Mouse (Mus musculus) heart, embryonic 14.5 days (tissue): ENCODE data around the gene 1700023F06Rik. TPM values are rescaled to one million over a fixed set of nuclear protein-coding genes. Genes with fewer than 3 reads are reported as not detected.

Source experiments
- ATAC-seq: fragments of 200-750 bp; cut with Nextera tagmentation; 2 replicates; pipeline ENCODE4 v1.8.0; 2017; ENCODE audit warnings: low read depth, moderate TSS enrichment; ENCODE audit not compliant: insufficient number of reproducible peaks, insufficient read depth, low FRiP score
- H3K27ac ChIP-seq, 2 experiments: fragments of 200-500 bp in 1 of 2; fragments of 300-500 bp in 1 of 2; sonication (generic) in 1 of 2; replicated peaks in 1 of 2; 2 replicates each; pipeline ENCODE4 v1.5.1; 2012 to 2014; ENCODE audit warnings: low read depth in 2 of 2, low read length in 2 of 2, control low read depth in 1 of 2, mild to moderate bottlenecking in 1 of 2, mixed read lengths in 1 of 2; ENCODE audit not compliant: control insufficient read depth in 1 of 2, insufficient read depth in 1 of 2
- H3K27me3 ChIP-seq: fragments of 300-500 bp; sonication (generic); 2 replicates; pipeline ENCODE4 v1.6.1; 2014; ENCODE audit warnings: mild to moderate bottlenecking, low read length, control low read depth; ENCODE audit not compliant: control insufficient read depth, insufficient read depth
- H3K36me3 ChIP-seq: fragments of 300-500 bp; sonication (generic); 2 replicates; pipeline ENCODE4 v1.6.1; 2014; ENCODE audit warnings: mild to moderate bottlenecking, control low read depth, low read length, mixed read lengths; ENCODE audit not compliant: control insufficient read depth, insufficient read depth
- H3K4me1 ChIP-seq, 2 experiments: fragments of 200-500 bp in 1 of 2; fragments of 300-500 bp in 1 of 2; sonication (generic) in 1 of 2; 2 replicates each; pipeline ENCODE4 v1.6.1; 2012 to 2014; ENCODE audit warnings: low read length in 2 of 2, control low read depth in 1 of 2, mixed read lengths in 1 of 2; ENCODE audit not compliant: control insufficient read depth in 2 of 2, insufficient read depth in 2 of 2
- H3K4me2 ChIP-seq: fragments of 300-500 bp; sonication (generic); 2 replicates; pipeline ENCODE4 v1.6.1; 2014; ENCODE audit warnings: mild to moderate bottlenecking, low read length
- H3K4me3 ChIP-seq, 2 experiments: fragments of 200-500 bp in 1 of 2; fragments of 300-500 bp in 1 of 2; sonication (generic) in 1 of 2; 2 replicates each; pipeline ENCODE4 v1.5.1; 2012 to 2014; ENCODE audit warnings: low read length in 2 of 2, mild to moderate bottlenecking in 2 of 2, control low read depth in 1 of 2, low read depth in 1 of 2, moderate library complexity in 1 of 2; ENCODE audit not compliant: control insufficient read depth in 1 of 2, insufficient read depth in 1 of 2
- H3K9ac ChIP-seq: fragments of 300-500 bp; sonication (generic); 2 replicates; pipeline ENCODE4 v1.6.1; 2014; ENCODE audit warnings: mild to moderate bottlenecking, low read length
- H3K9me3 ChIP-seq: fragments of 300-500 bp; sonication (generic); 2 replicates; pipeline ENCODE4 v1.6.1; 2016; ENCODE audit warnings: low read length, control low read depth; ENCODE audit not compliant: control insufficient read depth
- WGBS: fragments of 180-500 bp; shearing (Covaris S2); extraction: QIAGEN DNeasy Blood & Tissue Kit; methylation state at CpG from one replicate; pipeline ENCODE4 v1.1.7; 2014; 5-methylcytosine and 5-hydroxymethylcytosine counted together
- polyA plus RNA-seq: library from polyadenylated mRNA; unstranded; fragments of >200 nt; fragmentation: Nextera tagmentation; extraction: Ambion mirVana; gene quantifications from 2 replicates; pipeline ENCODE4 v1.2.1, GENCODE M21; 2014

1700023F06Rik gene
- polyA plus RNA-seq, 1 experiment from 2014 or later = 0.30 TPM

GRCm38 (mm10) chr11:103215355-103215754 is 7.0 kb upstream of the 1700023F06Rik start:
- H3K9ac ChIP-seq = no peak overlapping the region
- H3K4me1 ChIP-seq = peaks cover 0 to 8% of the 10 kb centered on the region in 2 experiments; a peak in 1 of 4 replicates
- no peak overlapping the region for H3K27ac ChIP-seq
- ATAC-seq = no peak
- H3K4me3 ChIP-seq = no peak overlapping the region
- no peaks in the 10 kb centered on the region for H3K9me3 ChIP-seq
- no peak overlapping the region for H3K4me2 ChIP-seq
- peaks cover 7% of the 10 kb centered on the region for H3K36me3 ChIP-seq
- WGBS = 62% methylated on average over 1 of the region's 1 CpGs
- no peaks in the 10 kb centered on the region for H3K27me3 ChIP-seq

GRCm38 (mm10) chr11:103213712-103214111 is 5.4 kb upstream of the 1700023F06Rik start:
- Histone ChIP-seq H3K36me3 (no peaks in the 10 kb centered on the region), H3K4me3 (no peak overlapping the region), H3K9ac (no peak overlapping the region), H3K4me1 (peaks cover 0 to 8% of the 10 kb centered on the region in 2 experiments; a peak in 1 of 4 replicates), H3K27me3 (no peaks in the 10 kb centered on the region), H3K9me3 (no peaks in the 10 kb centered on the region), H3K27ac (no peak overlapping the region), H3K4me2 (no peak overlapping the region)
- WGBS = 81% methylated on average over 5 of the region's 5 CpGs
- ATAC-seq = no peak

- no peak overlapping the region for H3K9ac ChIP-seq
- no peak for ATAC-seq
Observed at GRCm38 (mm10) chr11:103210291-103210690, 1.9 kb upstream of the 1700023F06Rik start.

GRCm38 (mm10) chr11:103206203-103206602 is 2.2 kb downstream of the 1700023F06Rik start:
- Histone ChIP-seq H3K27me3 (no peaks in the 10 kb centered on the region), H3K9me3 (no peaks in the 10 kb centered on the region), H3K9ac (no peak overlapping the region), H3K4me2 (no peak overlapping the region), H3K36me3 (no peaks in the 10 kb centered on the region), H3K4me3 (no peak overlapping the region), H3K4me1 (peaks cover 4 to 13% of the 10 kb centered on the region in 2 experiments), H3K27ac (no peak overlapping the region)
- ATAC-seq = no peak
- 81% methylated on average over 6 of the region's 6 CpGs for WGBS

More at GRCm38 (mm10) chr11:103210291-103210690, 1.9 kb upstream of the 1700023F06Rik start:
- Histone ChIP-seq H3K36me3 (no peaks in the 10 kb centered on the region), H3K4me1 (no peaks in the 10 kb centered on the region), H3K9me3 (no peaks in the 10 kb centered on the region), H3K4me3 (no peak overlapping the region), H3K27ac (no peak overlapping the region), H3K27me3 (no peaks in the 10 kb centered on the region), H3K4me2 (no peak overlapping the region)
- WGBS = 59% methylated on average over 8 of the region's 8 CpGs

- Histone ChIP-seq H3K4me2 (no peak overlapping the region), H3K9ac (no peak overlapping the region), H3K27me3 (peaks cover 35% of the 10 kb centered on the region), H3K9me3 (no peaks in the 10 kb centered on the region), H3K36me3 (no peaks in the 10 kb centered on the region), H3K27ac (no peak overlapping the region), H3K4me1 (peaks cover 8 to 26% of the 10 kb centered on the region in 2 experiments), H3K4me3 (no peak overlapping the region)
- ATAC-seq = no peak
Observed at GRCm38 (mm10) chr11:103202376-103202775, 6.0 kb downstream of the 1700023F06Rik start.

DNA sequence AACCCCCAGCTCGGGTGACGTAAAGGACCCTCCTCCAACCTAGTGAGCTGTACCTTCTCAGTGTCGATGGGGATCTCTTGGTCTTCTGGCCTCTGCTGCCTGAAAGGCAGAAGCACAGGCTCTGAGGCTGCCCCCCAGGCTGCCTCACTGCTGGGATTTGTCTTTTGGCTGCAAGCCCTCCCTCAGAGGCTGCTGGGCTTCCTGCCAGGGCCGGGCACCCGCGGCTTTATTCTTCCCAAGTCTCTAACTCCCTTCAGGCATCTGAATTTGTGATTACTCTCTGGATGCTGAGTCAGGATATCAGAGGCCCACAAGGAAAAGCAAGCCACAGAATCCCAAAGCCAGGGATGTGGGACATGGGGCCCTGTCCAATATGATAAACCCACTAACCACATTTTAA is 6.7 kb downstream of the 1700023F06Rik start:
- Histone ChIP-seq H3K9ac (no peak overlapping the region), H3K36me3 (no peaks in the 10 kb centered on the region), H3K4me2 (no peak overlapping the region), H3K9me3 (no peaks in the 10 kb centered on the region), H3K4me1 (peaks cover 8 to 26% of the 10 kb centered on the region in 2 experiments), H3K4me3 (no peak overlapping the region), H3K27ac (no peak overlapping the region), H3K27me3 (peaks cover 42% of the 10 kb centered on the region)
- 16% methylated on average over 6 of the region's 6 CpGs for WGBS
- peak; percentile 59; the same call in 1 of the 2 replicates for ATAC-seq

DNA sequence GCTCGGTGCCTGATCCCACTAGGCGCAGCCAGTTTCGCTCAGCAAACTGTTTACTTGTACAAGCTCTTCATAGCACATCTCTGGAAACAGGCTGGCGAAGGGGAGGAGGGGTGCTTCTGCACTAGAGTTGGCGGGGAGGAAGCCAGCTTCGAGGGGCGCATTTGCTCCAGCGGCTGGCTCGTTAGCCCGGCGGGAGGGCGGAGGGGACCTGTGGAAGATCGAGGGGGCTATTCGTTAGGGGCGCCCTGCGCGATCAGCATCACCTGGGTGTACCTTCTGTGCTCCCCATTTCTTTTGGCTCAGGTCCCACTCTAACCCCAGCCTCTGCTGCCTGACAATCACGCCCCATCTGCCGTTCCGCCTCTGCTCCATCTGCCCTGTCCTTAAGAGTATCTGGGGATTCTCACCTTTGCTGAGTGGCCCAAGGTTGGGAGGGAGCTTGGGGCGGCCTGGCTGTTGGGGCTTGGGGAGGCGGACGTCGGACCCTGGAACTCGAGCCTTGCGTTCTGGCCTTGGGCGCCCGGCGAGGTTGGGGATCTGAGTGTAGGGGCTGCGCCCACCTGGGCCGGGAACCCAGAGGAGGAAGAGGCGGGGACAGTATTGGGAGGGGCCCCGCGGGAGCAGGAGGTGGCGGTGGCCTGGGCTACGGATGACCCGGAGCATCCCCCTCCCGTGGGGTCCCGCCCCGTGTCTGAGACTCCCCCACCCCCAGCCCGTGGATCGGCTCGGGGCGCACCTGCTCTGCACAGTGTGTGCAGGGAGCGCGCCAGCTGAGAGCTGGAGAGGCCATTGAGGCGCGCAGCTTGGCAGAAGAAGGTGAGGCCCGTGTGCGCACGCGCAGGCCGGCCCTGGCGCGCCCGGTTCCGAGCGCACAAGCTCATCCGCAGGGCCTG is 9.2 kb downstream of the 1700023F06Rik start:
- Histone ChIP-seq H3K36me3 (no peaks in the 10 kb centered on the region), H3K4me3 (peak overlapping the region; percentile 27 to 41), H3K9ac (peak overlapping the region; percentile 49; the same call in 1 of the 2 replicates), H3K27me3 (peaks cover 67% of the 10 kb centered on the region), H3K9me3 (no peaks in the 10 kb centered on the region), H3K27ac (no peak overlapping the region), H3K4me1 (peaks cover 8 to 26% of the 10 kb centered on the region in 2 experiments), H3K4me2 (peak overlapping the region; percentile 82)
- ATAC-seq = no peak
- WGBS = 2% methylated on average over 56 of the region's 59 CpGs
